Mouse (Mus musculus) splenic B cell, adult 2 months (primary cell): ENCODE measurements around the gene Ccr8.
A peak's percentile ranks its signal among the peaks of the same experiment; 100 is the strongest.

Experiments used
- DNase-seq: peaks from one replicate; pipeline ENCODE4 v3.0.0-alpha.2; 2011; ENCODE audit warnings: low read depth, low spot score
- H3K27me3 ChIP-seq: 2 replicates; pipeline ENCODE4 v1.6.1; 2012; ENCODE audit warnings: mild to moderate bottlenecking, low read length, moderate library complexity, mixed read lengths; ENCODE audit not compliant: control insufficient read depth, poor library complexity, insufficient read depth, severe bottlenecking
- H3K36me3 ChIP-seq: 2 replicates; pipeline ENCODE4 v1.6.1; 2012; ENCODE audit warnings: mild to moderate bottlenecking, low read length, moderate library complexity, mixed read lengths; ENCODE audit not compliant: control insufficient read depth, poor library complexity, insufficient read depth, severe bottlenecking

The Ccr8 gene

DNA sequence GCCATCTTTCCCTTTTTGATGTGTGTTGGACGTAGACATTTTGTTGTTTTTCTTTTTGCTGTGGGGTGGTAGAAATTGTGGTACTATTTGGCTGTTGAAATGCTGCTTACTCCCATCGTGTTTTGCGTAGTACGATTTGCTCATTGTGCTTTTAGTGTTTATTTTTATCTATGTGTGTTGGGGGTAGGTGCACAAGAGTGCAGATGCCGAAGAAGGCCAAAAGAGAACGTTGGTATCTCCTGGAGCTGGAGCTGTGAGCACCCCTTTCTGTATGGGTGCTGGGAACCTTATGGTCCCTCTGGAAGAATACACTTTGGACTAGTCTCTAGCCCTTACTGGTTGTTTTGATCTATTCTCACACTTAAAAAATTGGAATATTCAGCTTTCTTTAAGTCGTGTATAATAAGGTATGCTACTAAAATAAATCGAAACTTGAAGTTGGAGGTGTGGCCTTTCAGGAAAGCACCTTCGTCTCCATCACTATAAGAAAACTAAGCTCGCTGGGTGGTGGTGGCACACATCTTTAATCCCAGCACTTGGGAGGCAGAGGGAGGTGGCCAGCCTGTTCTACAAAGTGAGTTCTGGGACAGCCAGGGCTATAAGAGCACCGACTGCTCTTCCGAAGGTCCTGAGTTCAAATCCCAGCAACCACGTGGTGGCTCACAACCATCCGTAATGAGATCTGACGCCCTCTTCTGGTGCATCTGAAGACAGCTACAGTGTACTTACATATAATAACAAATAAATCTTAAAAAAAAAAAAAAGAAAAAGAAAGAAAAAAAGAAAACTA is 19.4 kb downstream of the Ccr8 start:
- no peaks in the 10 kb centered on the region for H3K36me3 ChIP-seq
- no peaks in the 10 kb centered on the region for H3K27me3 ChIP-seq
- no peak for DNase-seq

DNA sequence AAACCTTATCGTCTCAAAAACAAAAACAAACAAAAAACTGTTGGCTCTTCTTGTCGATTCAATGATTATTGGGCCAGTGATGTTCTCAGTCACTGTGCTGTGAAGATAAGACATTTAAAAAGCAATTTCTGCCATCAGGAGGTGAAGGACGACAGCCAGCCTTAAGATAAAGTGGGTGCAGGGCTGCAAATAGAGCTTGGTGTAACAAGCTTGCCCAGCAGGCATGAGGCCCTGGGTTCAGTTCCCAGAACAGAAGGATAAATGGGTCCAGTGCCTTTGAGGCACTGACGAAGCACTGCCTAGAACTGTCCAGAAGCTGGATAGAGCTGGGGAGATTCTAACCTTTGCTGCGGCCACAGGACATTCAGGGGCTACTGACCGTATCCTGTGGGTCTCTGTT is 20.6 kb downstream of the Ccr8 start:
- no peaks in the 10 kb centered on the region for H3K27me3 ChIP-seq
- DNase-seq, result no peak
- H3K36me3 ChIP-seq, result no peaks in the 10 kb centered on the region

- H3K27me3 ChIP-seq, result no peaks in the 10 kb centered on the region
- DNase-seq, result no peak
- no peaks in the 10 kb centered on the region for H3K36me3 ChIP-seq
Observed at GRCm38 (mm10) chr9:120113456-120113855, 21.5 kb downstream of the Ccr8 start.

DNA sequence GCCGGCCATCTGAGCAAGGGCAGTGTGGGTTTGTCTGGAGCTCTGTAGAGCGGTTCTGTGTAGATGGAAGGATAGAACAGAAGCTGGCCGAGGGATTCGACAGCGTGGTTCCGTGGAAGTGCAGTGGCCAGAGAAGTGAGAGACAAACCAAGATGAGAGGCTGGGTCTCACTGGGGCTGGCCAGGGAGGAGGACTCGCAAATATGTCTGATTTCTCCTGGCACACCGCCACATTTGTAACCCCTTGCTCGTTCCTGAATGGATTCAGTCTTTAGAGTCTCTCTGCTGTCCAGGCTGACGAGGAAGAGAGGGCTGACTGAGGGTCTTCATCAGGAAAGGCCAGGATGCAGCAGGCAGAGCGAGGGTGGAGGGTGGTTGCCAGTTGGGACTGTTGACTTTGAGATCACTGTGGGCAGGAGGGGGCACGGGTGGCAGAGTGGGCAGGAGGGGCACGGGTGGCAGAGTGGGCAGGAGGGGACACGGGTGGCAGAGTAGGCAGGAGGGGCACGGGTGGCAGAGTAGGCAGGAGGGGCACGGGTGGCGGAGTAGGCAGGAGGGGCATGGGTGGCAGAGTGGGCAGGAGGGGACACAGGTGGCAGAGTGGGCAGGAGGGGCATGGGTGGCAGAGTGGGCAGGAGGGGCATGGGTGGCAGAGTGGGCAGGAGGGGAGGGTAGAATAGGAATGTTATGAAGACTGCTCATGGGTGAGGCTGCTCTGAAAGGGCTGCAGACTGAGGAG is 22.3 kb downstream of the Ccr8 start:
- DNase-seq, result no peak
- Histone ChIP-seq H3K36me3 (0 out of 2 replicates have a peak, but pooled peaks cover 1% of the 10 kb centered on the region), H3K27me3 (no peaks in the 10 kb centered on the region)

DNA sequence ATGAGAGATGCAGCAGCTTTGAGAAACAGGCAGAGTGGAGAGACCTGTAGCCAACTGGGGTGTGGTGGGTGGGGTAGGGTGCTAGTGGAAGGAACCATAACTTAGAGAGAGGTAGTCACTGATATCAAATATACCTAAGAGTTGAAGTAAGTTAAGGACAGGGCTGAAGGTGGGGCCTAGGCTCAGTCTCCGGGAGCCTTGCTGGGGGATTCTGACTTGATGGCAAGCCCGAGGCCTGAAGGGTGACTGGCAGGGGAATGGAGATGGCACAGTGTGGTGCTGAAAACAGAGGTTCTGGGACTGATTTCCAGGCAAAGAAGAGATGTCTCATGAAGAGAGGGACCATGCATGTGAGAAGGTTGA is 22.9 kb downstream of the Ccr8 start:
- Histone ChIP-seq H3K36me3 (0 out of 2 replicates have a peak, but pooled peaks cover 3% of the 10 kb centered on the region), H3K27me3 (no peaks in the 10 kb centered on the region)
- DNase-seq, result no peak

GRCm38 (mm10) chr9:120115580-120115979 is 23.7 kb downstream of the Ccr8 start:
- no peaks in the 10 kb centered on the region for H3K27me3 ChIP-seq
- DNase-seq, result no peak
- H3K36me3 ChIP-seq, result 0 out of 2 replicates have a peak, but pooled peaks cover 3% of the 10 kb centered on the region

DNA sequence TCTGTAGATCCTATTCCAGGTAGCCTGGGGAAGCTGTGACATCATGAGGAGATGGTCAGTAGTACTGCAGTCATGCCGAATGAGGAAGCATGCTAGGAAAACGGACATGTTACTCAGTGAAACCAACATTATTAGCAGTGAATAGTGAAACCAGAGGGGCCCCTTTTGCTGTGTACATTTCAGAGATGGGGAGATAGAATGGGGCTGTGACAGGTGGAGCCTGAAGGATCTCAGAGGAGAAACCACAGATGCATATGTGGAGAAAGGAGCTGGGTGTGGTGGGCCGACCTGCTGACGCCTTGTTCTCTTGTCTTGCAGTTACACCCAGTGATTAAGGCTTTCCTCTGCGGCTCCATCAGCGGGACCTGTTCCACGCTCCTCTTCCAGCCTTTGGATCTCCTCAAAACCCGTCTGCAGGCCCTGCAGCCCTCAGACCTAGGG is 24.3 kb downstream of the Ccr8 start:
- no peaks in the 10 kb centered on the region for H3K27me3 ChIP-seq
- no peak for DNase-seq
- peaks cover 3% of the 10 kb centered on the region; the same call in 1 of the 2 replicates for H3K36me3 ChIP-seq

GRCm38 (mm10) chr9:120118212-120118611 is 26.3 kb downstream of the Ccr8 start:
- Histone ChIP-seq H3K27me3 (no peaks in the 10 kb centered on the region), H3K36me3 (peaks cover 8% of the 10 kb centered on the region; the same call in 1 of the 2 replicates)
- DNase-seq, result no peak

GRCm38 (mm10) chr9:120120503-120120902 is 28.6 kb downstream of the Ccr8 start:
- Histone ChIP-seq H3K36me3 (peaks cover 11% of the 10 kb centered on the region), H3K27me3 (no peaks in the 10 kb centered on the region)
- DNase-seq, result no peak

GRCm38 (mm10) chr9:120126868-120127267 is 35.0 kb downstream of the Ccr8 start:
- Histone ChIP-seq H3K36me3 (peaks cover 13% of the 10 kb centered on the region), H3K27me3 (no peaks in the 10 kb centered on the region)
- DNase-seq, result no peak

- peaks cover 11% of the 10 kb centered on the region for H3K36me3 ChIP-seq
- peak; percentile 99 for DNase-seq
- H3K27me3 ChIP-seq, result no peaks in the 10 kb centered on the region
Observed at GRCm38 (mm10) chr9:120127538-120128251, 35.8 kb downstream of the Ccr8 start, which contains the start of gene Rpsa. Gene Rpsa, plus strand, starts transcription at chr9:120127689.

GRCm38 (mm10) chr9:120129276-120129675 is 37.4 kb downstream of the Ccr8 start:
- peaks cover 9% of the 10 kb centered on the region for H3K36me3 ChIP-seq
- no peaks in the 10 kb centered on the region for H3K27me3 ChIP-seq
- no peak for DNase-seq

DNA sequence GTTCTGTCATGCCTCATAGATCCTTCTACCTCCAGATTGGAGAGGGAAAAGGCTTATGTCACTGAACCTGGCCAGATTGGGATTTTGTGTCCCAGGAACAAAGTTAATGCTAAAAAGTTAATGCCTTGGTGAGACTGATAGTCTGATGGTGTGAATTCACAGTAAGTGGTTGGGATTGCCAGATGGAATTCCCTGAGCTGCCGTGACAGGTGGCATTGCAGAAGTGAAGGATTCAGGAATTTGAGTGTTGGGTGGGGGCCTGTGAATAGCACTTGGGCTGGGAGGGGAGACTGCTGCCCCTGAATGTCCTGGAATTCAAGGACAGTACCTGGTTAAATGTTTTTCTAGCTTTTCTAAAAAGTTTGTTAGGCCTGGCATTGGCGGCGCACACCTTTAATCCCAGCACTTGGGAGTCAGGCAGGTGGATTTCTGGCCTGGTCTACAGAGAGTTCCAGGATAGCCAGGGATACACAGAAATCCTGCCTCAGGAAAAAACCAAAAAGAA is 39.9 kb downstream of the Ccr8 start:
- DNase-seq, result no peak

DNA sequence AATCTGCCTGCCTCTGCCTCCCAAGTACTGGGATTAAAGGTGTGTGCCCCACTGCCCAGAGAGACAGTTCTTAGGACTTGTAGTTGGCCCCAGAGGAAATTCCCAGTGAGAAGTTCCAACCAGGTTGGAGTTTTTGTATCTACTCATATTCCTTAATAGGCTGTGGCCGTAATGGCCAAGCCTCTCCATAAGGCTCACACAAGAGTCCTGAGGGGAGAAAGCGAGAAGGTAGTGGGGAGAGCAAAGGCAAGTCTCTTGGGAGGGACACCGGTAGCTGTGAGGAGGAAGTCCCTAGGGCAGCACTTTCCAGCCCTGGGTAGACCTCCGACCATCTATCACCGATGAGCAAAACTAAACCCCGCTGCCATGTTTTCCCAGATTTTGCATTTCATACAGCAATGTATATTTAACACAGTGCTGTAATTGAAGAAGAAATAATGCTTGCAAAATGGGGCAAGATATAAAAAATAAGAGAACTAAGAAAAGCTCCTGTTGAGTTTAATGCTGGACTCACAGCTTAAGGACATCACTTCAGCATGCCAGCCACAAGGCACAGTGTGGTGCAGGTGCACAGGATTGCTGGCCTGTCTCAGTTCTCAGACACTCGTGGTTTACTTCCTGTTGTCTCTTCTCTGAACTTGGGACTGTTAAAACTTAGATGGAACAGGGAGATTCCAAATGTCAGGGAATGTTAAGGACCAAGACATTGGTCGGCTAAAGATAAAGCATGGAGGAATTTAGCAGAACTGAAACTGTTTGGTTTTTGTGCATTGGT is 41.3 kb downstream of the Ccr8 start:
- DNase-seq, result peak; percentile 14
- Histone ChIP-seq H3K36me3 (peaks cover 8% of the 10 kb centered on the region), H3K27me3 (no peaks in the 10 kb centered on the region)

More for the DNA sequence above, 39.9 kb downstream of the Ccr8 start:
- no peaks in the 10 kb centered on the region for H3K27me3 ChIP-seq
- peaks cover 8% of the 10 kb centered on the region for H3K36me3 ChIP-seq
